Mouse (Mus musculus) lung, adult 10 weeks (tissue): Measurements from ENCODE around the gene Trim27. TPM values are rescaled to one million over a fixed set of nuclear protein-coding genes. Genes with fewer than 3 reads are reported as not detected.

Experiments used
- polyA plus RNA-seq: library from polyadenylated mRNA; stranded (reverse); fragments of 350-450 nt; fragmentation: Illumina TruSeq; extraction: RNeasy Lipid Tissue Mini Kit (QIAGEN cat#74804); gene quantifications from one replicate; pipeline ENCODE4 v1.2.3, GENCODE M21; 2014; ENCODE audit warnings: low read depth, low replicate concordance; ENCODE audit not compliant: insufficient read depth

Gene Trim27
- polyA plus RNA-seq = 29.6 TPM

GRCm38 (mm10) chr13:21179367-21179723 lies at the start of gene Trim27:
Gene Trim27 (plus strand): TSS chr13:21179445.

DNA sequence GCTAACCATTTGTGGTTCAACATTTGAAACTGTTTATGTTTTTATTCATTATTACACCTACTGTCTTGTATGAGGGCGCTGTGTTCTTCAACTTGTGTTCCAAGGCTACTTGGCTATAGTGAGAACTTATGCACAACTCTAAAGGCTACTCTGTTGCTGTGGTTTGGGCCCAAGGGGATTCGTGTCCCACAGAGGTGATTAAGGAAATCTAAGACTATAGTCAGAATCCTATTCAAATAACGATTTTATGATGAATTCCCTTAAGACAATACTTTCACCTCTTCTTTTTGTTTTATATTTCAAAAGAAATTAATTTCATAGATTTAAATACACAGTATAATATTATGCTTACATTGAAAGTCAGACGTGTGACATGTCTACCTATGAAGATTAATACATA lies 33.5 kb upstream of the Trim27 start, which contains the start of gene Olfr1368:
Gene Olfr1368 (minus strand): TSS at position 101 of the 400 bp plus-strand sequence.

Other genes with a start within 250 kb of the Trim27 start
- not detected for gene Olfr1370, start 104.5 kb upstream of the Trim27 start, polyA plus RNA-seq
- not detected for gene Olfr1369-ps1, start 68.0 kb upstream of the Trim27 start, polyA plus RNA-seq
- gene Olfr263, start 49.8 kb upstream of the Trim27 start, polyA plus RNA-seq = not detected
- gene Olfr1368, start 33.6 kb upstream of the Trim27 start, polyA plus RNA-seq = not detected
- not detected for gene Gpx5, start 113.3 kb downstream of the Trim27 start, polyA plus RNA-seq
- not detected for gene Gpx6, start 132.7 kb downstream of the Trim27 start, polyA plus RNA-seq
- not detected for gene Olfr1367, start 167.5 kb downstream of the Trim27 start, polyA plus RNA-seq
- gene Zscan12, start 183.4 kb downstream of the Trim27 start, polyA plus RNA-seq = 4.6 TPM
- 20.6 TPM for gene Zkscan3, start 223.3 kb downstream of the Trim27 start, polyA plus RNA-seq